Mouse (Mus musculus): Measurements from ENCODE around the gene Nosip.
"Not testable (repeated sequence)": the region's sequence is repeated elsewhere in the genome, so short reads cannot be mapped to it uniquely, and the experiment has no call there.

Gene Nosip

DNA sequence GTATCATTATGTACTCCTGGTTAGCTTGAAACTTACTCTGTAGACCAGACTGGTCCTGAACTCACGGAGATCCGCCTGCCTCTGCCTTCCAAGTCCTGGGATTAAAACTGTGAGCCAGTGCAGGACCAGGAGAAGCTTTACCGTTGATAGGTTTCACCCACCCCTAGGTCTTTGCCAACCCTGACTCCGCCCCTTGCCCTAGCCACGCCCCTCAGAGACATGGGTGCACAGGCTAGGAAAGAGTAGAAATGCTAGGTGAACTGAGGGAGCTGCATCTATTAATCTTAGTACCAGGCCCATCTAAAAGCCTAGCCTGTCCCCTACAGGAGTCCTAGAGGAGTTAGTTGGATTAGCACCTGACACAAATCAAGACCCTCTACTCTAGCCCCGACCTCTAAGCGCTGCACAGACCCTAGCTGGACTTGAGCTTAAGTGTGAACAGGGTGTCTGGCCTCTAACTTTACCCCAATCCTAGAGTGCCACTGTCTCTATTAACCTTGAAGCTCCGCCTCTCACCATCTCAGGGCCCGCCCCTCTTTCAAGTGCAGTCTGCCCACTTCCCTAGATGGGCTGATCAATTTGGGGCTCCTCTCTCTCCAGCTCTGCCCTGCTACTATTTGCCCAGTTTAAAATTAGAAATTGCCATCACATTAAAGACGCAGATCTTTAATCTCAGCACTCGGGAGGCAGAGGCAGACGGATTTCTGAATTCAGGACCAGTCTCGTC is 28.2 kb downstream of the Nosip start:
- no peak for DNase-seq (ENCODE audit: low read depth, low spot score)

DNA sequence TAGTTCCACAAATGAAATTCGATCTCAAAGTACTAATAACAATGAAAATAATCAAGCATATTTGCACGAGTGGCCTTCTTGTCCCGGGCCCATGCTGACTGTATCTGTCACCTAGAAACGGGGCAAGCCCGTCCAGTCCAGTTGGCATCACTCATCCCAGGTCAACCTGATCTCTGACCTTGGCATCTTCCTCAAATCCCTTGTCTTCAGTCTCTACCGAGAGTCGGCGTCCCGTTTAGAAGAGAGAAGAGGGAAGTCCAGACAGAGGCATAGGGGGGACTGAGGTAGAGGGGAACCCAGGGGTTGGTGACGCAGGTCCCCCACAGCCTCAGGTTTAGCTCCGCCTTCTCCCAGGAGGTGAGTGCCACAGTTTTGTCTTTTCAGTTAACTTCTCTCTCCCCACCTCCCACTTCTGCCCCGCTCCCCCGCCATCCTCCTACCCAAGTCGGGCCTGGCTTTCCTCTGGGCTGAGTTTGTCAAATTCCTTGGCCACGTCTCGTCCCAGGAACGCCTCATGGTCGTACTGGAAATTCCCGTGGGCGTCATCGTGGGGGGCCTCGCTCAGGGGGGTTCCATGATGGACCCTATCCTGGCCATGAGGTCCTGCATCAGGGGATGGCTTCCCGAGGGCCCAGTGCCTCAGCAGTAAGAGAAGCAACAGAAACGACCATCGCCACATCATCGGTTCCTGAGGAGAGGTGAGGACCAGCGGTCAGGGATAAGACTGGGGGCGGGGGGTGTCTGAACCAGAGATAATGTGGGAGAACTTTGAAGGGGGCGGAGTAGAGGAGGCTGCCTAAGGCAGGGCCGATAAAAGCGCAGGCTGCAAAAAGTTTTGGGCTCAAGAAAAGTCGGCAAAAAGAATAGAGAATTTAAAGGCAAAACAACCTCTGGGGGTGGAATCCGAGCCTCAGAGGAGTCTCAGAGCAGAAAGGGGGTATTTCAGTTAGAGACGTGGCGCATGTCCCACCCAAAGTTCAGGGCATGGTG is 29.1 kb downstream of the Nosip start:
- DNase-seq (ENCODE audit: low read depth, low spot score): no peak

DNA sequence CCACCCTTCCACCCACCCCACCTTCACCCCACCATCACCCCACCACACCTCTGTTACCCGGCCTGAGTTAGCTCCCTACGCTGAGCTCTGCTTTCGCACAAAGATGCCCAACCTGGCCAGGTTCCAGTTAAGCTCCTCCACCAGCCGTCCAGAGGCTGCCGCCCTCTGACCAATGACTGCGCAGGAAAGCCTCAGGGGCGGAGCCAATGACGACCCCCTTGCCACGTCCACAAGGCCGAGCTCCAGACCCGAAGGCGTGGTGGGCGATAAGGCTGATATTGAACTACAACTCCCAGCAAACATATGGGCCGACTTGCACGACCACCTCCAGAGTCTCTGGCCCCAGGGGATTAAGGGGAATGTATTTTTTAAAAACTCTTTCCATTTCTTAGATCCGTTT is 29.8 kb downstream of the Nosip start, which contains the start of gene Rcn3:
Rcn3 (minus strand) TSS at position 174 of the 400 bp plus-strand sequence.
- DNase-seq (ENCODE audit: low read depth, low spot score): peak; percentile 62

DNA sequence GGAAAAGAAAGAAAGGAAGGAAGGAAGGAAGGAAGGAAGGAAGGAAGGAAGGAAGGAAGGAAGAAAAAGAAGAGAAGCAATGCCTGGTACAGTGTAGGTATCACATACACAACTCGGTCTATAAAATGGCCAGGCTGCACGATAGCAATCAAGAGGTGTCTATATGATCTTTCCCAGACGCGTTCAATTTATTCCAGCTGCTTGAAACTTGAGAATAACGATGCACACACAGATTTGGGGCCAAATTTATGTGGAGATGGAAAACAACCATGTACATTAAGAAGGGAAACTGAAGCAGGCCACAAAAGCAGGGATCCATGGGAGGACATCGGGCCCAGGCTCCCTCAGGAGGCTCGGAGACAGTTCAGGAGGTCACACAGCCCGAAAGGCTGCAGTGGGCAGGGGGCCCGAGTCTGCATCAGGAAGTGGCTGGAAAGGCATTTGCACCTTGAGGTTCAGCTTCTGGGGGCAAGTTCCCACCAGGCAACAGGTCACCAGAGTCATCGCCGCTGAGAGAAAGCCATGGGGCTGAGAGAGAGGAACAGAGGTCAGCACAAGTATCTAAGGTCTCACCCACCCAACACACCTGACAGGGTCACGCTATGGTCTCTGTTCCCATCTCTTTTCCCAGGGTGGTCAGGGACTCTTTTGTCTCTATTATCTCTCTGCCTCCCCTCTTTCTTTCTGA is 30.7 kb downstream of the Nosip start:
- no peak for DNase-seq (ENCODE audit: low read depth, low spot score)

DNA sequence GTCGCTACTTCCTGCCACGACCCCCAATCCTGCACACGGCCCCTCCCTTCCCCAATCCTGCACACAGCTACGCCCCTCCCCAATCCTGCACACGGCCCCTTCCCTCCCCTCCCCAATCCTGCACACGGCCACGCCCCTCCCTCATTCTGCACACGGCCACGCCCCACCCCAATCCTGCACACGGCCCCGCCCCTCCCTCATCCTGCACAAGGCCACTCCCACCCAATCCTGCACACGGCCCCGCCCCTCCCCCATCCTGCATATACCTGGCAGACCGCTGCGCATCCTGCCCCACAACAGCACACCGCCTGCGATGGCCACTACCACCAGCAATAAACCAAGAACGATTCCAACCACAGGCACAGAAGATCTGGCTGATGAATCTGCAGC is 31.3 kb downstream of the Nosip start:
- no peak for DNase-seq (ENCODE audit: low read depth, low spot score)

DNA sequence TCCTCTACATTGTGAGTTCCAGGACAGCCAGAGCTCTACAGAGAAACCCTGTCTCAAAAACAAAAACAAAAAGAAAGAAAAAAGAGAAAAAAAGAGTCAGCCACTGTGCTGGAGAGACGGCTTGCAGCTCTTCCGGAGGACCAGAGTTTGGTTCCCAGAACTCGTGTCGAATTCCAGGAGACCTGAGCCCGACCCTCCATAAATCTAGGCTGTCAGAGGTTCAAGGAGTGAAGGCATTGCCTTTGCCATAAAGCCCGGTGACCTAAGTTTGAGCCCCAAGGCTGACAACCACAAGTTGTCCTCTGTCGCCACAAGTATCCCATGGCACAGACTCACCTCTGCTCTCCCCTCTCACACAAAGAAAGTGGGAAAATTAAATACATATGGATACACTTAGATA is 31.9 kb downstream of the Nosip start:
- no peak for DNase-seq (ENCODE audit: low read depth, low spot score)

DNA sequence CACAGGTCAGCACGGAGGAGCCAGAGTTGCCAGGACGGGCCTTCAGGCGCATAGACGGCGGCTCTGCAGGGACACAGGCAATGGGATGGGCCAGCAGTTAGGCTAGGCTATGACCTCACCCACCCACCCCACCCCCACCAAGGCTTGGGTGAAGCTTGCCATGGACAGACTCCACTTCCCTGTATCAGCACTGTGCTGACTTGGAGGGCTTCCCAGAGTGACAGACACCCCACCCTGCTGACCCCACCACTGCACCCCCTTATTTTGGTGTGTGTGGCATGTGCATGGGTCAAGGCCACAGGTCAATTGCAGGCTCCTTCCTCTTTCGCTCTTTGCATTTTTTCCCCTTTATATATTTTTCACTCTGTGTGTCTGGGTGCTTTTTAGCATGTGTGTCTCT is 33.1 kb downstream of the Nosip start:
- DNase-seq (ENCODE audit: low read depth, low spot score): no peak

DNA sequence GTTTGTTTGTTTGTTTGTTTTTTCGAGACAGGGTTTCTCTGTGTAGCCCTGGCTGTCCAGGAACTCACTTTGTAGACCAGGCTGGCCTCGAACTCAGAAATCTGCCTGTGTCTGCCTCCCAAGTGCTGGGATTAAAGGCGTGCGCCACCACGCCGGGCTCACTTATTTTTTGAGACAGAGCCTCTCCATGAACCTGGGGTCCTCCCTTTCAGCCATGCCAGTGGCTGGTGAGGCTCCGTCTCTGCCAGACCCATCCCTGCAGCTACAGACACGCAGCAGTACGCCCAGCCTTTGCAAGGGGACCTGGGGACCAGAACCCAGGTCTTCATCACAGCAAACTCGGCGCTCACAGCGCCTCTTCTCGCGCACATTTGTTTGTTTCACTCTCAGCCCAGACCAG is 33.7 kb downstream of the Nosip start:
- DNase-seq (ENCODE audit: low read depth, low spot score): not testable (repeated sequence)

DNA sequence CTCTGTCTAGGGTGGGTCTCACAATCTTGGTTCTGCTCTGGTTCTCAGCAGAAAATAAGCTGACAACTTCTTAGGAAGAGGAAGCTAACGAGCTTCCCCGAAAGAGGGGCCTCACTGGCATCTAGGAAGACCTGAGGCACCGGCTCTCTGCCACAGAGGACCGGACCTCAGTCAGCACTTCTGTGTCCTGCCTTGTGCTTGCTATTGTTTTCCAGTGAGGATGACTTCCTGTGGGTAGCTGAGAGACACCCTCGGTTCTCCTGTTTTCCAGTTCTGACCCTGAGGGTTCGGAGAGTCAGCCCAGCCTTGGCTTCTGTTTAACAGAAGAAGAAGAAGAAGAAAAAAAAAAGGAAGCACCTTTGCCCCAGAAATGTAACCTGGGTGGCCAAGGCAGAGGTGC is 35.2 kb downstream of the Nosip start:
- no peak for DNase-seq (ENCODE audit: low read depth, low spot score)

DNA sequence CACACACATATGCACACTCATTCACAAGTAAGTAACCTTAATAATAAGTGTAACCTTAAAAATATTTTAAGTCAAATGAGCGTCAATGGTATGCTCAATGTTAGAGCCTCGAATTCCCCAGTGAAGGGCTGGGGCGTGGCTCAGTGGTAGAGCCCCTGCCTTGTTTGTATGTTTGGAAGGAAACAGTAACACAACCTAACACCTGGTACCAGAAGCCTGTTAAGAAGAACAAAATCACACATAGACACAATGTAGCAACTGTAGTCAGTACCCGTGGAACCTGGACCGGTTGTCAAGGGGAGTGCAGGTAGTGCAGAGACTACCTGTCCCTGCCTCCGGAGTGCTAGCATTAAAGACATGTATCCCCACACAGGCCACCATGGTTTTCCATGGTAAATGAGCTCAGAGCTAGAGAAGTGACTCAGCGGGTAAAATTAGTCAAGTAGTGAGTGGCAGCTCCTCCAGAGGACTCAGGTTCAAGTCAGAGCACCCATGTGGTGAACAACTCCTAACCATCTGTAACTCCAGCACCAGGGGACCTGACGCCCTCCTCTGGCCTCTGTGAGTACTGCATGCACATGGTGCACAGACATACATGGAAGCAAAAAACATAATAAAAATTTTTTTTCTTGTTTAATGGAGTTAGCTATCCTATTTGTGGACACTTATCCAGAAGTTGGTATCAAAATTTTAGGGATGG is 36.5 kb downstream of the Nosip start:
- DNase-seq (ENCODE audit: low read depth, low spot score): no peak

DNA sequence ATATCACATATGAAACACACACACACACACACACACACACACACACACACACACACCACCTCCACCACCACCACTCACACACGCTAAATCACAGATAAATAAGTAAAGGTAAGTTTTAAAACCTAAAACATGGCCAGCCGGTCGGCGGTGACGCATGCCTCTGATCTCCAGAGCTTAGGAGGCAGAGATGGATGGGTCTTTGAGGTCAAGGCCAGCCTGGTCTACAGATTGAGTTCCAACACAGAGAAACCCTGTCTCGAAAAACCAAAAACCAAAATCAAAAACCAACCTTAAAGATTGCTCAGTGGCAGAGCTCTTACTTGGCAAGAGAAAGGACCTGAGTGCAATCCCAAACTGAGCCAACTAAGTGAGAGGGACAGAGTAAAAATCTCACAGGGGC is 37.8 kb downstream of the Nosip start:
- DNase-seq (ENCODE audit: low read depth, low spot score): no peak

DNA sequence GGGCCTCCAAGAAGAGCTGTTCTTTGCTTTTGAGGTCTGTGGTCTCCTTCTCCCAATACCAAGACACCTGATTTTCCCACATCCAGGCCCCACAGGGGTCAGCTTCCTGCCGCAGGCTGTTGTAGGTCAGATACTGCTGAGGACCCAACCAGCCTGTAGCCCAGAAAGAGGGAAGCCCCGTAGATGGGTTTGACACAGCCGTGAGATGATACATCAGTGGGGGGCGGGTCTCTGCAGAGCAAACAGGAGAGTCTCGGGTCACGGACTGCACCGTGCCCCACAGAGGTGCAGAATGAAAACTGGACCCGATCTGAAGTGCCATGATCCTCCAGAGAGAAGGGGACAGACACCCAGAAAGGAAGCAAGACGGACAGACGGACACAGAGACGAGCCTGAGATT is 40.2 kb downstream of the Nosip start:
- DNase-seq (ENCODE audit: low read depth, low spot score): no peak

DNA sequence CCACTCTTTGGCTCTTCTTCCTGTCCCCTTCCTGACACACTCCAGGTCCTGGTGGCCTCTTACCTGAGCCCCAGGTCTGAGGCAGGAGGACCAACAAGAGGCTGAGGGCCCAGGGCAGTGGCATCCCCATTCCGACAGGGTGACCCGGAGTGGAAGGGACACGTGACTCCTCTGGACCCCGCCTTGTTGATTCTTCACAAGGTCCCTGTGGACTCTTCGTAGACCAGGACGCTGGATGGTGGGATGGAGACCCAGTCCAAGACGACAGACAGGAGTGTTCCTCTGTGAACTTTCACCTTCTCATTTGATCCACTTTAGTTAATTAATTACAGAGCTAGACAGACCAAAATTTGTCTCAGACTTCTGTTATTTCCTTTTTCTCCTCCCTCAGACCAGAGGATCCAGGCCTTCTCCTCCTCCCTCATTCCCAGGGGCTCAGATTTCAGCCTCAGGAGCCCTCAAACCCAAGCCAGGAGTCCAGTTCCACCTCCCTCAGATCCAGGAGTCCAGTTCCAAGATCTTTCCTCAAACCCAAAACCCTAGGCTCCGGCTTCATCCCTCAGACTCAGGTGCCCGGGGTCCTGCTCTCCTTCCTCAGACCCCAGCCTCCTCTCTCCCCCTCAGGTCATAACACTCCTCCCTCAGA is 40.8 kb downstream of the Nosip start:
- DNase-seq (ENCODE audit: low read depth, low spot score): no peak

DNA sequence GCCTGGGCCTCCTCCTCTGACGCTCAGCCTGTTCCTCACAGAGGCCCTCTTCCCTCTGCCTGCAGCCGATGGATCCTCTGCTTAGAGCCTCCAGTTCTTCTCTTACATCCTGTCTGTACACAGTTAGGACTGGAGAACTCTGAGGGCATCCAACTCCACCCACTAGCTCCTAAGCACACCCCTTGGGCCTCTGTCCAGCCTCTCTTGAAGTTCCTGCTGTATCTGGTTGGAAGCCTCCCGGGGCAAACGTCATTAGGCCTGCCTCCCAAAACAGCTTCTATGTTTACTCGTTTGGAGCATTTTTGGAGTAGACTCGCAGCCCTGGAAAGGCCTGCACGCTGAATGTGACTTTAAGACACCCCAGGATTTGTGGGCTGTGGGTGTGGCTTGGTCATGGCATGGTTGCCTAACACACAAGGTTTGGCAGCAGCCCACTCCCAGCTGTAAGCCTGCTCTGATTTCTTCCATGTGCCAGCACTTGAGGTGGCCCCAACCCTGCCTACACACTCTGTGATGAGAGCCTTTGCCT is 41.5 kb downstream of the Nosip start, which contains the start of gene Fcgrt:
Fcgrt (minus strand) TSS at position 200 of the 529 bp plus-strand sequence.
- DNase-seq (ENCODE audit: low read depth, low spot score): no peak

DNA sequence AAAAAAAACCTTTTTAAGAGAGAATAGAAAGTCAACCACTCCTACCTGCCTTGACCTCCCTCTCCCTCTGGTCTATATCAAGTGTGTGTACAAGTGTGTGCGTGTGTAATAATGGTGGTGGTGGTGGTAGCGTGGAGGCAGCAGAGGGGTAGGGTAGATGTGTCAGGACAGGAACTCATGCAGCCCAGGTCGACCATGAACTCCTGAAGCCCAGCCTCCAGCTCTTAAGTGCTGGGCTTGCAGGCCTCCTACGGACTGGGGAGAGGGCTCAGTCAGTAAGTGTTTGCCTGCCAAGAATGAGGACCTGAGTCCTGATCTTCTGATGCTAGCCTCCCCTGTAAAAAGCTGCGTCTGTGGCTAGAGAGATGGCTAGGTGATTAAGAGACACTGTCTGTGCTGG is 42.7 kb downstream of the Nosip start:
- DNase-seq (ENCODE audit: low read depth, low spot score): no peak

DNA sequence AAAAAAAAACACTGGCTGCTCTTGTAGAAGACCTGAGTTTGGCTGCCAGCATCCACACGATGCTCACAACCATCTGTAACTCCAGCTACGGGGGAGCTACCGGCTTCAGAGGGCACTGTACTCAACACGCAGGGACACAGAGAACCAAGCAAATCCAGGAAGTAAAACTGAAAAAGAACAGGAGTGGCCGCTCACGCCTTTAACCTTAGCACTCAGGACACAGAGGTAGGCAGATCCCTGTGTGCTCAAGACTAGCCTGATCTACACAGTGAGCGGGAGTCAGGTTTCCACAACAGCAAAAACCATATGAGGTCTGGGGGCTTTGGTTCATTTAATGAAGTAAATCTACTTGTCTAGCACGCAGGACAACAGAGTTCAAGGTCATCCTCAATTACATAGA is 43.3 kb downstream of the Nosip start:
- DNase-seq (ENCODE audit: low read depth, low spot score): no peak

DNA sequence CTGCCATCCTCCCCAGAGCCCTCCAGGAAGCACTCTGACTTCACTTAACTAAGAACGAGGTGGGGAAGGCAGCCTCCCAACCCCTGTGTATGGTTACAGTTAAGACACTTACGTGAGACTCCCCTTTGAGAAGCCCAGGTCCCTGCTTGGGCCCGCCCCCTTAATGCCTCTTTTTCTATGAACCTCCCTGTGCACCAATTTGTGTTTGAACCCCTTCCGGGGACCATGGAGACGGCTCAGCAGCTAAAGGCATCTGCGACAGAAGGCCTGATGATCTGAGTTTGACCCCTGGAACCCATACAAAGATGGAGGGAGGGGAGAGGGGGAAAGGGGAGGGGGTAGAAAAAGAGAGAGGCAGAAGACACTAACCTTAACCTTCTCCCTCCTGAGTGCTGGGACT is 44.2 kb downstream of the Nosip start:
- no peak for DNase-seq (ENCODE audit: low read depth, low spot score)

DNA sequence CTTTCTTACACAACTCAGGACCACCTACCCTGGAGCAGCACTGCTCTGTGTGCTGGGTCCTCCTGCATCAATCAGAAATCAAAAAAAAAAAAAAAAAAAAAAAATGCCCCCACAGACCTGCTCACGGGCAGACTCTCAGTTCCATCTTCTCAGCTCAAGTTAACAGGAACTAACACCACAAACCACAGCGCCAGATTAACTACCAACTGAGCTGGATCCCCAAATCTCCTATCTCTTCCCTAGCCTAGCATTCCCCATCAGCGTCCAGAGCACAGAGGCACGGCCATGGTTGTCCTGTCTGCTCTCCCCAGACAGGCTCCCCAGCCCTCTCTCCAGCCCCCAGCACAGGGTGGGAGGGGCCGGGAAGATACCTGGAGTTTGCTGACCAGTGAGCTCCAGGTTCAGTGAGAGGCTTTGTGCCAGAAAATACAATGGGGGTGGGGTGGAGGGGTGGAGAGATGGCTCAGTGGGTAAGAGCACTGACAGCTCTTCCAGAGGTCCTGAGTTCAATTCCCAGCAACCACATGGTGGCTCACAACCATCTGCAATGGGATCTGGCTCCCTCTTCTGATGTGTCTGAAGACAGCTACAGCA is 44.9 kb downstream of the Nosip start:
- no peak for DNase-seq (ENCODE audit: low read depth, low spot score)

DNA sequence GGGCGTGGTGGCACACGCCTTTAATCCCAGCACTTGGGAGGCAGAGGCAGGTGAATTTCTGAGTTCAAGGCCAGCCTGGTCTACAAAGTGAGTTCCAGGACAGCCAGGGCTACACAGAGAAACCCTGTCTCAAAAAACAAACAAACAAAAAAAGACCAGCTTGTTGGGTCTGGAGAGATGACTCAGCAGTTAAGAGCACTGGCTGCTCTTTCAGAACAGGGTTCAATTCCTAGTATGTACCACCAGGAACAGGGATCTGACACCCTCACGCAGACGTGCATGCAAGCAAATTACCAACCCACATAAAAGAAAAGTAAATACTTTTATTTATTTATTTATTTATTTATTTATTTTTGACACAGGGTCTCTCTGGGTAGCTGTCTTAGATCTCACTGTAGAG is 47.9 kb downstream of the Nosip start:
- DNase-seq (ENCODE audit: low read depth, low spot score): not testable (repeated sequence)

DNA sequence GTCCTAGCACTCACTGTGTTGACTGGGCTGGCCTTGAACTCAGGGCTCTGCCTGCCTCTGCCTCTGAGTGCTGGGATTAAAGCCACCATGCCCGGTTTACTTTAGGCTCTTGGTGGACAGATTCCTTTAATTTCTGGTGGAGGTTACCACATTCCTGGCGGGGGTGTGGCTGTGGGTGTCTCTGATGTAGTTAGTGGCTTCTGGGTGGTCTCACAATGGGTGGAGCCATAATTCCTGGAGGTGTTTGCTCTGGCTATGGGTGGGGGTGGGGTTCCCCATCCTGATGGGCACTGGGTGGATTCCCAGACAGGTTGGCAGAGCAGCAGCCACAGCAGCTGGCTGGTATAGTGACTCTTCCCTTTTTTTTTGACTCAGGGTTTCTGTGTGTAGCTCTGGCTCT is 49.7 kb downstream of the Nosip start:
- DNase-seq (ENCODE audit: low read depth, low spot score): no peak
